Mouse (Mus musculus): ENCODE measurements around the gene Adamts14.

The Adamts14 gene

DNA sequence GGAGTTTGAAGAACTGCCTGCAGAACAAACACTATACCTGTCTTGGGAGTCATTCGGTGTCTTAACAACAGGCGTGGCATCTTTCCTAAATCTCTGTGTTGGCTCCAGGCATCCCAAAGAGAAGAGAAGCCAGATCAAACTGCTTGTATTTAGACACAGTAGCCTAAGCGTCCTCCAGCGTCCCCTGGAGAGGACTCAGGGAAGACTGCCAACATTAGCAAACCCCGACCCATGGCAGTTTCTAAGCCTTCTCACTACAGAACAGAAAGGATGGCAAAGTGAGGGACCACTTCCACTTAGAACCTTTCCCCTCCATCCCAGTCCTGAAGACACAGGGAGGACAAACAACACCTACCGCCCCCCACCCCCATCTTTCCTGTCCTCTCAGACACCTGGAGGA, 93.3 kb downstream of the Adamts14 start:
- no peak for DNase-seq (ENCODE audit: low spot score in 2 of 2)

DNA sequence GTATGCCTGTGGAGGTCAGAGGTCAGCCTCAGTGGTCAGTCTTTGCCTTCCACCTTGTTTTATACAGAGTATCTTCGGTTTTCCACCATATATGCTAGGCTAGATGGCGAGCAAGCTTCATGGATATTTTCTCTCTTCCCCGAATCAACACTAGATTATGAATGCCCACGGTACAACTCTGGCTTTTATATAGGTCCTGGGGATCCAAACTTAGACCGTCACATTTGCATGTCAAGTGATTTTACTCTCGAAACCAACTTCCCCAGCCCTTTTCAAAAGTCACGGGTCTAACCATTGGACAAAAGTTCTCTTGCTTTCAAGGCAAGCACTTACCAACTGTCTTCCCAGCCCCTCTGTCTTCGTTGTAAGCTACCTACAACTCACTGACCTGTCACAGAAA, 94.6 kb downstream of the Adamts14 start:
- DNase-seq (ENCODE audit: low spot score in 2 of 2): no peak

DNA sequence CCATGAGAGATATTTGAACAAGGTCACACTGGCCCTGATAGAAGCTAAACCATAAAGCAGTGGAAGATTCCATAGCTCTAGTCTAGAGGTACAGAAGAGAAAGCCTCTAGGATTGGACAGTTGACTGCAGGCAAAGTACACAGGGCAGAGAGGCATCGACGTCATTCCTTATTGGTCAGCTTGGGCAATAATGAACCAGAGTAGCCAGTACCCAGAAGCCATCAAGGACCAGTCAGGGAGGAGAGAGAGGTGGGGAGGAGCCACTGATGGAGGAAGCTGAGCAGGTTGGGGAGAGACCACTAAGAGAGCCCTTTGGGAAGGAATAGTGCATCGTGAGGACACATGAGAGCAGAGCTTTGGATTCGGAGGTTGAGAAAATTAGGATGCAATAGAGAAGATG, 95.5 kb downstream of the Adamts14 start:
- no peak for DNase-seq (ENCODE audit: low spot score in 2 of 2)

DNA sequence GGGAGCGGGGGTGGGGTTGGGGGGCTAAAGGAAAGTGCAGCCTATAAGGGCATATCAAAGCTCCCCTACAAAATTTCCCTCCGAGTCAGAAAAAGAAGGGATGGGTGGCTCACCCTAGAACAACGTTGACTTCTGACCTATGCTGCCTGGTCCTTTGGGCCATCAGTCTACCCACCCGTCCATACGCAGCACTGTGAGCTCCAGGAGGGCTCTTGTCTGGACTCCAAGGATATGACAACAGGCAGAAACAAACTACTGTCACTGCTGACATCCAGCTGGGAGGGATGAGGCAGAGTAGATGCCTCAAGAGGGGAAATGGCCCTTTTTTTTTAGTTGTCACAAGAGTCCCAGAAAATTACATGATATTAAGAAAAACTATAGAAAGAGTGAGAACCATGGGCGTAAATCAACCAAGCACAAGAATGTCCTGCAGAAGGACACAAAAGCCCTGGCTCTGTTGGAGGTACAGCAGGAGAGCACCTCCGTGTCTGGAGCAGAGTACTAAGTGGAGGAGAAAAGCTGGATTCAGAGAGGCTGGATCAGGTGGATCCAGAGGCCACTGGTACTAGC, 96.9 kb downstream of the Adamts14 start:
- no peak for DNase-seq (ENCODE audit: low spot score in 2 of 2)

DNA sequence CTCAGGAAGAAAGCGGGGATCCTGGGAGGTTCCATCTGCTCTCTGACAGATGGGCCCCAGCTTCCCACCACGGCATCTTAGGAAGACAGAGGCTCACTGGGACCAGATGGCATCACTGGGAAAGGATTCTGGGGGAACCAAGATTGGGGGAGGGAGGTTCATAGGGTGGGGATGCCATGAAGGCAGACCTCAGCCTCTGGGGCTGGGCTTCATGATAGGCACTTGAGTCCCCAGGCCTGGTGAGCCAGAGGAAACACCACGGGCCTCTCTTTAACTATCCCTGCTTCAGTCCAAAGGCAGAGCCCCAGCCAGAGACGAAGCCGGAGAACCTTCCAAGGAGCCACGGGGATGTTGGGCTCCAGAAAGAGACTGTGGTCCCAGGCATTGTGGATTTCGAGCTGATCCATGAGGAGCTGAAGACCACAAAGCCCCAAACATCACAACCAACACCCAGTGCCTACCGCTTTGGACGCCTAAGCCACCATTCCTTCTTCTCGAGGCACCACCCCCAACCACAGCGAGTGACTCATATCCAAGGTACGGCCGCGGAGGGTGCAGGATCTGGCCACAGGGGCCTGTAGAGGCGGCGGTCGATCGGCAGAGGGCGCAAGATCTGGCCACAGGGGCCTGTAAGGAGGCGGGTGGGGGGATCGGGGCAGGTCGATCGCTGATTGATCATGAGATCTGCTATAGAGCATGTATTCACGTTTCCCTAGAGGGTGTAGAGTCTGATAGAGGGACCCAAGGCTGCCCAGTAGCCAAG, 97.6 kb downstream of the Adamts14 start:
- DNase-seq (ENCODE audit: low spot score in 2 of 2): peak in 1 of 2 experiments; percentile 18

DNA sequence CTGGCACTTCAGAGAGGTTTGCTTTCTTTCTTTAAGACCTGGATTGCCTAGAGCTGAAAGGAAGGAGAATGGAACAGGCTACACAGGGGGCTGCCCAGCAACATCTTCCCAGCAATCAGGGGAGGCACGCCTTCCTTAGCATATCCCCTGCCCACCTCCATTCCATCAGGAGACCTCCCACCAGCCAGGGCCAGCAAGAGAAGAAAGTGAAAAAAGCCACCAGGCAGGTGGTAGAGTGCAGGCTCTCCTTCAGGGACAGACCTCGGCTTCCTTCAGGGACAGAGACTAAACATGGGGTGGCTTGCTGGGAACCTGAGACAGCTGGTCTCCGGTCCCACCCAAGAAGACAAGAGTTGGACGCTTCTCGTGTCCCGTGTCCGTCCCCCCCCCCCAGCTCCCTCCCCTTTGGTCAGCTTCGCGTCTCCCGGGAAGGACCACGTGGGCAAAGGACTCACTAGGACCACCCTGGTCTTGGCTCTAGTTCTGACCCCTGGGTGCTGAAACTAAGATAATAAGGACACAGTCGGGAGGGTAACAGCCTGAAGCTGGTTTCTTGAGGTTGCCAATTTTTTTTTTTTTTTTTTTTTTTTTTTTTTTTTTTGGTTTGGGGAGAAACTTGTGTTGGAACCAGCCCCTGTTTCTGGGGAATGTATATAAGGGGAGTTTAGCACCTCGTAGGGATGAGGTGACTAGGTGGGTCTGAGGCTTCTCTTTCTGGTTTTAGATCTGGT, 98.4 kb downstream of the Adamts14 start:
- DNase-seq (ENCODE audit: low spot score in 2 of 2): no peak

DNA sequence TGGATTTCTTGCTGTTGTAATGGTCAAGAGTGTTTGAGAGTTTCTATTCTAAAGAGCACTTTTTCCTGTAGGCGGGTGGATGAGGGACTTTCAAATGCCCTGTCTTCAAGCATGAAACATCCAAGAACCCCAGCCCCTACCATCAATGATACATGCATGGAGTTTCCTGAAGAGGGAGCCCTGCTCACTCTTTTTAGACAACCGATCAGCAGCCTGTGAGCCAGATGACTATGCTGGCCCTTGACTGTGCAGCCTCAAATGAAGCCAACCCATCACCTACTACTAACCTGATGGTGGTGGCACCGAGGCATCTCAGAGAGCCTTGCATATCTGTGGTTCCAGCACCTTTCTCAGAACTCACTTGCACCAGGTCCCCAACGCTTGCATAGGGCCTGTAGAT, 100.7 kb downstream of the Adamts14 start:
- no peak for DNase-seq (ENCODE audit: low spot score in 2 of 2)

DNA sequence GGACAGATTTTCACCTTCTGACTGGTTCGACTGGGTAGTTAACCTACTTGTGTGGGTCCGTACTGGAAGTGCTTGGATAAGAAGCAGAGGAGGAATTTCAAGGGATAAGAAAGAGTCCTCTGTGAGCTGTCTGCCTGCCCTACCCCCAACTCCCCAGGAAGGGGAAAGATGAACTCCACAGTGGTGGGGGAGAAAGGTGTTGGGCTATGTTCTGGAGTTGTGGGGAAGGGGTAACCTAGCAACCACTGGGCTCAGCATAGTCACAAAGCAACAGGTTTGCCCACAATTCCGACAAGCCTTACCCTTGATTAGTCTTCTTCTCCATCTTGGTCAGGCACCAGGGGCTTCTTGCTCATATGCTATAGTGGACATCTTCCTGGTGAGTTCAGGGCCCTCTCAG, 101.6 kb downstream of the Adamts14 start, which contains the start of gene Tbata:
Gene Tbata (plus strand): TSS at position 301 of the 400 bp plus-strand sequence.
- no peak for DNase-seq (ENCODE audit: low spot score in 2 of 2)

DNA sequence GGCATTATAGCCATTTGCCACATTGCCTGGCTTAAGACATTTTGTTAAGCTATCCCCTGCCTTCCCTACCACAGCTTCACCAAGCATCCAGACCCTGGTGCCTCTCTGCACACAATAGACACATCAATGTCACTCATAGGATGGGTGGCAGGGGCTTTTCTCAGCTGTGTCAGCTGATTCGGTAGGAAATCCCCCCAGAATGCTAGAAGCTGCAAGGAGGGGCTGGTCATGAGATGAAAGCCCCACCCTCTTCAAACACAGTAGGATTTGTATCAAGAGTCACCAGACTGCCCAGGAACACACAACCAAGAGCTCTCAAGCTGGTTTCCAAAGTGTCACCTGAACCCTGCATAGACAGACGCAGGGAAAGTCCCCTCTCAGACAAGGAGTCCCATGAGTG, 104.8 kb downstream of the Adamts14 start:
- no peak for DNase-seq (ENCODE audit: low spot score in 2 of 2)

DNA sequence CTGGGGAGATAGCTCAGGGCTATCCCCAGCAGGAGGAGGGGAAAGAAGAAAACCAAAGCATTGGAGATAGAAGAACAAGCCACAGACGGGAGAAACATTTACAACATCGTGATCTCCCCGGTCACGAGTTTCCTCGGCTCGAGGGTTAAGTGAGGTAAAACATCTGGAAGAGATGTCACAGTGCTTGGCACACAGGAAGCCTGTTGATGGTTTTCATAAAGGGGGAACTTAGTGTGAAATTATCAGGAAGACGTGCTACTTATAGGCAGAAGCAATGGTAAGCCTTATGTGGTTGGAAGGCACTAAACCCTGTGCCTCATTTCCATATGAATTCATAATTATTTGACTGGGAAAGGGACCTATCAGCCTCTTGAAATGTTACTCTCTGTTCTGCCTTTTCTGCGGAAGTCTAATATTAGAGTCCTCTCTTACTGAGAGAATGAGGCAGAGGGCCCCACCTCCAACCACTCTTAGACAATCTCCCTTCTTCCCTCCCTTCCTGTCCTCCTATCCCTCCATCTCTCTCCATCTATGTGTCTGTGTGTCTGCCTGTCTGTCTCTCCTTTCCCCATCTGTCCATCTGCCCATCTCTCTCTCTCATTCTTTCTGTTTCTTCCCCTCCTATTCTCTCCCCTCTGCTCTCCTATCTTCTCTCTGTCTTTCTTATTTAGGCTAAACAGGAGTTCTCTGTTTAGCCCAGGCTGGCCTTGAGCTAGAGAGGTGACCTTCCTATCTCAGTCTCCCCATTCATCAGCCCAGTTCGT, 105.7 kb downstream of the Adamts14 start:
- DNase-seq (ENCODE audit: low spot score in 2 of 2): no peak

DNA sequence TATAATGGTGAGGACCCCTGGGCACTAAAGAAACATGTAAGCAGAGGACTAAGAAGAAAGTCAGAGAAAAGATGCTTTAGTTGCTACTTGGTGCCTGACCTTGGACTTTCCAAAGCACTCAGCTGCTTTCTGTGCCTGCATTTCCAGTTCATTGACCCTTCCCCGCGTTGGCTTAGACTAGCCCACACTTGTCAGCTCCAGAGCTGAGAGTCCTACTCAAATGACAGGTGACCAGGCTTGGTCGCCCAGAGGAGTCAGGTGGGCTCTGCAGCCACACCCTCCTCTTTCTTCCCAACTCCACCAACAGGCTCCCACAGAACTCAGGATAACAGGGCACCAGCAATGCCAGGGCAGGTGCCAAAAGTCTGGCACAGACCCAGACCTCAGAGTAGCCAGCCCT, 110.9 kb downstream of the Adamts14 start:
- DNase-seq (ENCODE audit: low spot score in 2 of 2): no peak

DNA sequence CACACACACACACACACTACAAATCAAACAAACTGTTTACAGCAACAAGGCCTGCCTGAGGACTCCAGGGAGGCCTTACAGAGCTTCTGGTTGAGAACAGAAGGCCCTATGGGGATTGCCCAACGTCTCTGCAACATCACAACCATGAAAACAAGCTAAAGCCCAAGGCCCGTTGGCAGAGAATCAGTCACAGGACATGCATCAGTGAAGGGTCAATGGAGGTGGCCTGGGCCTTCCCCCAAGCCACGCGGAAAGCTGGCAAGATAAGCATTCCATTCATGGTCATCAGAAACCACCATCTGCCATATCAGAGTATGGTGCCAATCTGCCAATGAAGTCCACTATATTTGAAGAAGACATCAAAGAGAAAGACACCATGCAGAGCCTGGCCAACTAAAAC, 112.6 kb downstream of the Adamts14 start:
- DNase-seq (ENCODE audit: low spot score in 2 of 2): no peak

DNA sequence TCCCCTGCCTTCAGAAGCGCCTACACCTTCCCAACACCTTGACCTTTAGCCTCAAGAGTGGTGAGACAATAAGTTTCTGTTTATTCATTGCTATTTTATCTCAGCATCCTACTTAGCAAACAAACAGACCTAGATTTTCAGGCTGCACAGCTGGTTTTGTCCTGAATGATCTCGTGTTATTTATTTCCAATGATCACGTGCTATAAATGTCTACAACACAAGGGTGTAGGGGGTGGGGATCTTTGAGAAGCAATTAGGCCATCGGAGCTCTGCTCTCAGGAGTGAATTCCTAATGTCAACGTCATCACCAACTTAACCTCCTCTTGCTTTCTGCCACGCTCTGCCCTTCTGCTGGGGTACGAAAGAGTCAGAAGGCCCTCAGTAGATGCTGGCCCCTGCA, 113.1 kb downstream of the Adamts14 start:
- DNase-seq (ENCODE audit: low spot score in 2 of 2): no peak

DNA sequence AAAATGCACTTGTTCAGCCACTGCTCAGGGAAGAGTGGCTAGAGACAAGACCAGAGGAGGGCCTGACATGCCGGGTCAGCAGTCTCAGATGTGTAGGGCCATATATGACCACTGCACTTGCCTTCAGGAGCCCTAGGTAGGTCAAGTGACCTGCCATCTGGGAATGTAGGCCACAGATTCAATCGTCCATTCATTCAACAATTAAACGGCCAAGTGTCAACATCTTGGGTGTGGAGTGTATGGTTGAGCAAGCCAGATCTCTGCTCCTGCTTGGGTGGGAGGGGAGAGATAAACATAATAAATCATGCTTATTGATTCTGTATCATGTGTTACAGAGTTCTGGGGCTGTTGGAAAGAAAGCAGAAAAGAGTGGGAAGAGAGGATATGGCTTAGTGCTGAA, 114.6 kb downstream of the Adamts14 start:
- DNase-seq (ENCODE audit: low spot score in 2 of 2): no peak

DNA sequence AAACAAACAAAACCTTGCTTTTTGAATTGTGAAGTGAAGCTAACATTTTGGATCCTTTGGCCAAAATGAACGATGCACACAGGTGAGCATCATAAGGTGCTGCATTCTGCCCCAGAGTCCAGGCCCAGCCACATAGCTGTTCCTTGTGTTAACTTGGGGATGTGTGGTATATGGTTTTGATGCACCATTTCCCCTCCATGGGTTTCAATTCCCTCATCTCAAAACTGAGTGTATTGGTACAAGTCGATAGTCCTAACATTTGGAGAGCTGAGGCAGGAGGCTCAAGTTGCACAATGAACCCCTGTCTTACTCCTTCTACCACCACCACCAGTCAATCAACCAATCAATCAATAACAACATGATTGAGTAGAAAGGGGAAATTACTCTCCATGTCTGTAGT, 116.8 kb downstream of the Adamts14 start:
- no peak for DNase-seq (ENCODE audit: low spot score in 2 of 2)

DNA sequence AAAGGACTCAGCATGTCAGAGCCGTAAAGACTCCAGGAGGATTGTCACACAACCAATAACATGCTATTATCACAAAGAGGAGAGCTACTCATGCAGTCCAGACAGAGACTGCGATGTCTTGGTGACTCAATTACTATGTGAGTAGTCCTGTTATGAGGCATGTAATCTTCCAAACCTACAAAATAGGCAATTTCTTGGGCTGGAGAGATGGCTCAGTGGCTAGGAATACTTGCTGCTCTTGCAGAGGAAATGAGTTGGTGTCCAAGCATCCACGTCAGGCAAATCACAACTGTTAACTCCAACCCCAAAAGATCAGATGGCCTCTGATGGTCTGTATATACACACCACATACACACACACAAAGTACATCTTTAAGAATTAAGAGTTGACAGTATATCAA, 117.6 kb downstream of the Adamts14 start:
- no peak for DNase-seq (ENCODE audit: low spot score in 2 of 2)

DNA sequence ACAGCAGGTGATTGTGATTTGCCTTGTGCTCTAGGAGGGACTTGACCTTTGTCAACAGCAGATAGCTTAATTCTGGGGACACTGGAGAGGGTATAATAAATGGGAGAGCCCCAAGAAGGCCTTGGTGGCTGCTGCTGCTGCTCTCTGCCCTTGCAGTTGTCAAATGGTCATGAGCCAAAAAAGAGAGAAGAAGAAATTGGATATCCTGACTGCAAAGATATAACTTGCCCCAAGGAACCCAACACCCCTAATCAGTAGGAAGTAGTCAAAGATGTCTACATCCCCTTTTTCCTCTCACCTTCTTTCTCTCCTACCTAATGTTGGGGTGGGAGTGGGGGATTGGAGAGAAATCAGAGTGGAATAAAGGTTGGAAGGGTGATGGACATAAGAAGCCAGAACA, 121.1 kb downstream of the Adamts14 start:
- DNase-seq (ENCODE audit: low spot score in 2 of 2): no peak

DNA sequence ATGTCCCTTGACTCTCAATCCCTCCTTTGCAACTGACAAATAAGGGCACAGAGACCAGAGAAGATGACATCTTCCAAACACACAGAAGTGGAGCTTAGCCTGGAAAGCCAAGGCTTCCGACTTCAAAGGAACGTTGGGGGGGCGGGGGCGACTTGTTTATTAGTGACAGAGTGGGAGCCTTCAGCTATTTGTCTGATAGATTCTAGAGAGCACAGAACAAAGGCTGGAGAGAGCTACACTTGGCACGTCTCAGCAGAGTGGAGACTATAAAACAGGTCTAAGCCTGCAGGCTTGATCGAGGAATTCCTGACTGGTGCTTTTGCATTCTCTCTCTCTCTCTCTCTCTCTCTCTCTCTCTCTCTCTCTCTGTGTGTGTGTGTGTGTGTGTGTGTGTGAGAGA, 122.6 kb downstream of the Adamts14 start:
- DNase-seq (ENCODE audit: low spot score in 2 of 2): no peak

DNA sequence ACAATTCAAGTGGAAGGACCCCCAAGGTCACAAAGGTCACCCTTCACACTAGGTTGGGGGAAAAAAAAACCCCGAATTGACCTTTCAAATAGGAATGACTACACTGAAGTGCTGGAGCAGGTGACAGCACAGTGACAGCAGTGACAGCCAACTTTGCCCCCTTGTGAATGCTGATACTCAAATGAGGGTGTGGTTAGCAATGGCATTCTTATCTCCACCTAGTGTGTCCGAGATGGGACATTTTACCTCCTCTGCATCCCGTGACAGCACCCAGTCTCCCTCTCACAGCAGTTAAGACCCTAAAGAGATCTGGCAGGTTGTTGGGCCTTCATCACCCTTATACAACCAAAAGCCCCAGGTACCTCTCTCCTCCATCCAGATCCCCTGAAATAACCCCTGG, 123.8 kb downstream of the Adamts14 start:
- DNase-seq (ENCODE audit: low spot score in 2 of 2): no peak

DNA sequence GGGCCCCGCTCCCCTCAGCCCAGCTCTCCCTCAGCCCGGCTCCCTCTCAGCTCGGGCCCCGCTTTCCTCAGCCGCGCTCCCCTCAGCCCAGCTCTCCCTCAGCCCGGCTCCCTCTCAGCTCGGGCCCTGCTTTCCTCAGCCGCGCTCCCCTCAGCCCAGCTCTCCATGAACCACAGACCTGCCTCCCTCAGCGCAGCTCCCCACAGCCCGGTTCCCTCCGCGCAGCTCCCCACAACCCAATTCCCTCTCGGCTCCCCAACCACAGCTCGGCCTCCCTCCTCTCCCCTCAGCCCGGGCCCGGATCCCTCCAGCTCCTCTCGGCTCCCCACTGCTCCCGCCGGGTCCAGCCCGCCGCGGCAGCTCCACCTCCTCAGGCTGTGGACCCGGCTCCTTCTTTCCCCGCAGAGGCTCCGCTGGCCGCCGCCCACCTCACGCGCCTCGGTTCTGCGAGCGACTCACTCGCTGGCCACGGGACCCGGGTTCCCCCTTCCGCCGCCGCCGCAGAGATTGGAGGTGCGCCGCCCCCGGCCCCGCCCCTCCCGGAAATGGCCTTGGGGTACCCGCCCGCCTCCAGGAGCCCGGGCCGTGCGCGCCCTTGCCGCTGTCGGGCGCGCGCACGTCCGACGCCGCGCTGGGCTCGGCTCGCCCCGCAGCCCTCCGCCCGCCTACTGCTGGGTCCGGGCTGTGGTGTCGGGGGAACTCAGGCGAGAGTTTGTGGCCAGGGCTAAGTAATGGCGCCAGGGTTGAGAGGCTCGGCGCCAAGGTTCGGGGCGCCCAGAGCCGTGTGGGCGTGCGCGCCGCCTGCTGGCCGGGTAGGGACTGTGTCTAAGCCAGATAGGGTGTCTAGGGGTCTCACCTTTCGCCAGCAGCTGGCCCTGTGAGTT, 125.8 kb downstream of the Adamts14 start, which contains the start of gene Sgpl1:
Gene Sgpl1 (minus strand): TSS at position 547 of the 884 bp plus-strand sequence.
- peak; percentile 83 to 91 for DNase-seq (ENCODE audit: low spot score in 2 of 2)

Data from thymus, postnatal 10 days (tissue).